Mouse (Mus musculus): ENCODE measurements around the gene Enpp6. TPM values are rescaled to one million over a fixed set of nuclear protein-coding genes. Genes with fewer than 3 reads are reported as not detected.
A peak's percentile ranks its signal among the peaks of the same experiment; 100 is the strongest.

The Enpp6 gene
- 1.9 and 2.9 TPM in 2 replicates for polyA plus RNA-seq (2015; fragmentation: Nextera tagmentation; extraction: Ambion mirVana)

- WGBS = 76% methylated on average over 8 of the region's 8 CpGs
- H3K4me3 ChIP-seq = no peak within 1 kb of the TSS
- no peaks in the 10 kb centered on the region for H3K36me3 ChIP-seq
- no peak within 1 kb of the TSS for H3K4me2 ChIP-seq
- peaks cover 10% of the 10 kb centered on the region for H3K4me1 ChIP-seq
- H3K27me3 ChIP-seq (replicated peaks) = no peaks in the 10 kb centered on the region
- no peak within 1 kb of the TSS for H3K27ac ChIP-seq (replicated peaks)
- no peak for ATAC-seq (ENCODE audit: extremely low read depth, insufficient number of reproducible peaks, low FRiP score, low TSS enrichment)
- no peaks in the 10 kb centered on the region for H3K9me3 ChIP-seq
- no peak within 1 kb of the TSS for H3K9ac ChIP-seq
Observed at GRCm38 (mm10) chr8:46986386-46987140, at the start of gene Enpp6. Gene Enpp6, plus strand, starts transcription at chr8:46986887.

- ATAC-seq (ENCODE audit: extremely low read depth, insufficient number of reproducible peaks, low FRiP score, low TSS enrichment) = no peak
- 72% methylated on average over 4 of the region's 4 CpGs for WGBS
- Histone ChIP-seq H3K27me3 (replicated peaks) (no peaks in the 10 kb centered on the region), H3K9ac (no peak overlapping the region), H3K4me3 (no peak overlapping the region), H3K9me3 (no peaks in the 10 kb centered on the region), H3K4me2 (no peak overlapping the region), H3K27ac (replicated peaks) (no peak overlapping the region), H3K36me3 (no peaks in the 10 kb centered on the region), H3K4me1 (peaks cover 19% of the 10 kb centered on the region)
Observed at GRCm38 (mm10) chr8:46938218-46938617, 48.5 kb upstream of the Enpp6 start.

GRCm38 (mm10) chr8:46941295-46941694 lies 45.4 kb upstream of the Enpp6 start:
- peak overlapping the region; percentile 43 for H3K4me2 ChIP-seq
- no peaks in the 10 kb centered on the region for H3K27me3 ChIP-seq (replicated peaks)
- H3K9me3 ChIP-seq = no peaks in the 10 kb centered on the region
- peaks cover 13% of the 10 kb centered on the region for H3K4me1 ChIP-seq
- 48% methylated on average over 11 of the region's 11 CpGs for WGBS
- no peak overlapping the region for H3K4me3 ChIP-seq
- H3K36me3 ChIP-seq = no peaks in the 10 kb centered on the region
- no peak overlapping the region for H3K9ac ChIP-seq
- ATAC-seq (ENCODE audit: extremely low read depth, insufficient number of reproducible peaks, low FRiP score, low TSS enrichment) = no peak
- H3K27ac ChIP-seq (replicated peaks) = peak overlapping the region; percentile 43

- Histone ChIP-seq H3K4me3 (no peak overlapping the region), H3K27me3 (replicated peaks) (peaks cover 6% of the 10 kb centered on the region), H3K36me3 (no peaks in the 10 kb centered on the region), H3K9ac (no peak overlapping the region), H3K4me1 (peaks cover 13% of the 10 kb centered on the region), H3K4me2 (peak overlapping the region; percentile 43; the same call in 1 of the 2 replicates), H3K9me3 (no peaks in the 10 kb centered on the region), H3K27ac (replicated peaks) (peak overlapping the region; percentile 43)
- WGBS = 67% methylated on average over 15 of the region's 15 CpGs
- no peak for ATAC-seq (ENCODE audit: extremely low read depth, insufficient number of reproducible peaks, low FRiP score, low TSS enrichment)
Observed at GRCm38 (mm10) chr8:46941731-46942650, 44.7 kb upstream of the Enpp6 start.

GRCm38 (mm10) chr8:46942651-46943024 lies 44.0 kb upstream of the Enpp6 start:
- no peaks in the 10 kb centered on the region for H3K36me3 ChIP-seq
- no peak overlapping the region for H3K27ac ChIP-seq (replicated peaks)
- H3K27me3 ChIP-seq (replicated peaks) = peaks cover 12% of the 10 kb centered on the region
- H3K4me1 ChIP-seq = peaks cover 13% of the 10 kb centered on the region
- ATAC-seq (ENCODE audit: extremely low read depth, insufficient number of reproducible peaks, low FRiP score, low TSS enrichment) = no peak
- no peak overlapping the region for H3K4me2 ChIP-seq
- no peak overlapping the region for H3K9ac ChIP-seq
- no peaks in the 10 kb centered on the region for H3K9me3 ChIP-seq
- H3K4me3 ChIP-seq = no peak overlapping the region
- 75% methylated on average over 11 of the region's 11 CpGs for WGBS

GRCm38 (mm10) chr8:46943337-46943736 lies 43.4 kb upstream of the Enpp6 start:
- H3K36me3 ChIP-seq = no peaks in the 10 kb centered on the region
- peaks cover 15% of the 10 kb centered on the region for H3K27me3 ChIP-seq (replicated peaks)
- H3K27ac ChIP-seq (replicated peaks) = no peak overlapping the region
- H3K9ac ChIP-seq = no peak overlapping the region
- WGBS = 80% methylated on average over 4 of the region's 4 CpGs
- no peak overlapping the region for H3K4me2 ChIP-seq
- H3K4me1 ChIP-seq = peaks cover 13% of the 10 kb centered on the region
- no peak for ATAC-seq (ENCODE audit: extremely low read depth, insufficient number of reproducible peaks, low FRiP score, low TSS enrichment)
- H3K9me3 ChIP-seq = no peaks in the 10 kb centered on the region
- H3K4me3 ChIP-seq = no peak overlapping the region

GRCm38 (mm10) chr8:46946181-46946580 lies 40.5 kb upstream of the Enpp6 start:
- H3K9ac ChIP-seq = no peak overlapping the region
- H3K27me3 ChIP-seq (replicated peaks) = peaks cover 18% of the 10 kb centered on the region
- 73% methylated on average over 5 of the region's 5 CpGs for WGBS
- H3K9me3 ChIP-seq = no peaks in the 10 kb centered on the region
- no peak overlapping the region for H3K27ac ChIP-seq (replicated peaks)
- ATAC-seq (ENCODE audit: extremely low read depth, insufficient number of reproducible peaks, low FRiP score, low TSS enrichment) = no peak
- no peaks in the 10 kb centered on the region for H3K36me3 ChIP-seq
- peaks cover 9% of the 10 kb centered on the region for H3K4me1 ChIP-seq
- no peak overlapping the region for H3K4me3 ChIP-seq
- H3K4me2 ChIP-seq = no peak overlapping the region

GRCm38 (mm10) chr8:46948091-46948757 lies 38.5 kb upstream of the Enpp6 start:
- 72% methylated on average over 14 of the region's 14 CpGs for WGBS
- ATAC-seq (ENCODE audit: extremely low read depth, insufficient number of reproducible peaks, low FRiP score, low TSS enrichment) = no peak

GRCm38 (mm10) chr8:46953472-46953871 lies 33.2 kb upstream of the Enpp6 start:
- Histone ChIP-seq H3K4me3 (no peak overlapping the region), H3K27ac (replicated peaks) (no peak overlapping the region), H3K9ac (no peak overlapping the region), H3K4me2 (no peak overlapping the region), H3K27me3 (replicated peaks) (0 out of 2 replicates have a peak, but pooled peaks cover under 1% of the 10 kb centered on the region), H3K9me3 (no peaks in the 10 kb centered on the region), H3K36me3 (no peaks in the 10 kb centered on the region), H3K4me1 (no peaks in the 10 kb centered on the region)
- WGBS = 23% methylated on average over 7 of the region's 7 CpGs
- no peak for ATAC-seq (ENCODE audit: extremely low read depth, insufficient number of reproducible peaks, low FRiP score, low TSS enrichment)

More at GRCm38 (mm10) chr8:46948091-46948757, 38.5 kb upstream of the Enpp6 start:
- Histone ChIP-seq H3K4me2 (no peak overlapping the region), H3K4me1 (no peaks in the 10 kb centered on the region), H3K27me3 (replicated peaks) (peaks cover 18% of the 10 kb centered on the region), H3K4me3 (no peak overlapping the region), H3K9me3 (no peaks in the 10 kb centered on the region), H3K9ac (no peak overlapping the region), H3K27ac (replicated peaks) (no peak overlapping the region), H3K36me3 (no peaks in the 10 kb centered on the region)

- Histone ChIP-seq H3K4me3 (no peak overlapping the region), H3K27me3 (replicated peaks) (peaks cover 11% of the 10 kb centered on the region), H3K36me3 (no peaks in the 10 kb centered on the region), H3K4me1 (no peaks in the 10 kb centered on the region), H3K4me2 (no peak overlapping the region), H3K9ac (no peak overlapping the region), H3K27ac (replicated peaks) (no peak overlapping the region), H3K9me3 (no peaks in the 10 kb centered on the region)
- ATAC-seq (ENCODE audit: extremely low read depth, insufficient number of reproducible peaks, low FRiP score, low TSS enrichment) = no peak
- 40% methylated on average over 10 of the region's 10 CpGs for WGBS
Observed at GRCm38 (mm10) chr8:46962630-46963427, 23.9 kb upstream of the Enpp6 start.

All from heart, embryonic 13.5 days (tissue).